Mouse (Mus musculus): Measurements from ENCODE around the gene Vash1.

- 0 out of 2 replicates have a peak, but pooled peaks have one; percentile 29 for TF ChIP-seq POLR2A (IDR thresholded peaks at IDR 0.05; ENCODE audit: insufficient read depth, low read depth, low read length)
- no peak for TF ChIP-seq CTCF (IDR thresholded peaks at IDR 0.05)
- TF ChIP-seq EP300 (IDR thresholded peaks at IDR 0.05; ENCODE audit: insufficient read depth, low read depth, low read length), result no peak
Observed at GRCm38 (mm10) chr12:86678591-86679545, at the start of gene Vash1.
